Mouse (Mus musculus): ENCODE data around the gene Snx8. TPM values are rescaled to one million over a fixed set of nuclear protein-coding genes. Genes with fewer than 3 reads are reported as not detected.

The Snx8 gene
- total RNA-seq, 1 experiment from 2014 or later, result 98.5 TPM

DNA sequence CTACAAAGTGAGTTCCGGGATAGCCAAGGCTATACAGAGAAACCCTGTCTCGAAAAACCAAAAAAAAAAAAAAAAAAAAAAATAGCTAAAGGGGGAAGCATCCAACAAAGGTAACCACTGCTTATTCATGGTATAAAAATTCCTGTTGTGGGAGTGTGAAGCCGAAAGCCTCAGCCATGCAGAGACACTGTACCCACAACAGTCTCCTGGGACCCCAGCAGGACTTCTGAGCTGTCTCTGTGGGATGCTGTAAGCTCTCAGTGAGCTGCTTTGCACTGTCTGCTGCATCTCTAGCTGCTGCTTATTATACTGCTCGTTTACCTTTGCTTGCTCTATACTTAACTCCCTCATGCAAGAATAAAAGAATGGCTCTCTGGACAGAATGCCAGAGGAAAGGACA, 90.8 kb downstream of the Snx8 start:
- no peak for ATAC-seq (ENCODE audit: extremely low read depth, insufficient number of reproducible peaks, low FRiP score, poor library complexity, severe bottlenecking)

GRCm38 (mm10) chr5:140292152-140292551, 96.9 kb downstream of the Snx8 start:
- peak; percentile 35; the same call in 1 of the 2 replicates for ATAC-seq (ENCODE audit: extremely low read depth, insufficient number of reproducible peaks, low FRiP score, poor library complexity, severe bottlenecking)

Other genes with a start within 250 kb of the Snx8 start
- 32.5 and 38.8 TPM in 2 replicates for gene Mad1l1, start 67.7 kb downstream of the Snx8 start, total RNA-seq (2017)
- gene Nudt1, start 67.6 kb downstream of the Snx8 start, total RNA-seq (2017), result 3.7 and 4.1 TPM in 2 replicates
- 4.0 and 5.4 TPM in 2 replicates for gene Mrm2, start 57.4 kb downstream of the Snx8 start, total RNA-seq (2017)
- 46.4 and 67.3 TPM in 2 replicates for gene Eif3b, start 30.1 kb upstream of the Snx8 start, total RNA-seq (2017)
- gene Gm4869, start 56.4 kb upstream of the Snx8 start, total RNA-seq (2017), result 0.35 TPM in 1 of 2 replicates, not detected in the other
- gene Chst12, start 116.3 kb upstream of the Snx8 start, total RNA-seq (2017), result 24.9 and 30.5 TPM in 2 replicates
- 0.86 TPM in 1 of 2 replicates, not detected in the other for gene Grifin, start 175.8 kb upstream of the Snx8 start, total RNA-seq (2017)
- 229 and 273 TPM in 2 replicates for gene Lfng, start 218.1 kb upstream of the Snx8 start, total RNA-seq (2017)